ENCODE assay signal across 33 mouse cellular contexts in the genomic region with DNA sequence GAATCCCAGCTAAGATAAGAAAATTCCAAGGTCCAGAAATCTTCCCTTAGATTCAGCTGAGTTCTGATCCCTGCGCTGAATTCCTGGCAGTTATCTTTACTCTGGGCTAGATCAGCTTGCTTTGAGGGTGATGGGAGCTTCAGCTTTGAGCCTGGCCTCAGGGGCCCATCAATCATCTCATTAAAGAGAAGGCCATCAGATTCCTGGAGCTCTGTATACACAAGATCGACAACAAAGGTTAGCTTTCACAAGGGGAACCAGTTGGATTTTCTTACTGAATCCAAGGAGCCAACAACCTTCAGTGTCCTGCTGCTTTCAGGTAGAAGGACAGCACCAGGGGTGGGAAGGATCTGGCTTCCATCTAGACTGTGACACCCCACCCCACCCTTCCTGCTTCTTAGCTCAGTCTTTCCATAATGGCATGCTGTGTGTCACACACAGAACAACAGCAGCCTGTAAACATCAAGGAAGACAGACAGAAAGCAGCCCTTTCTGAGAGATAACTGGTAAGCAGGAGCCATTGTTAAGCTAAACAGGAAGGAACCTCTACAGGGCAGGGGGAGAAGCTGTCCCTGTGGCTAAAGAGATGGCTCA. TPM values are rescaled to one million over a fixed set of nuclear protein-coding genes. Genes with fewer than 3 reads are reported as not detected.
A peak's percentile ranks its signal among the peaks of the same experiment; 100 is the strongest.
DNase-seq lines count a peak whose midpoint lies in the region; ATAC-seq and TF ChIP-seq lines count a peak whose summit lies in the region.
"Had no signal": no experiment of that assay in that cellular context is flagged by ENCODE, and none has a peak within 500 bp of the region (broad histone marks: within the 10 kb centered on the region; RNA-seq: fewer than 3 reads in every experiment).

No protein-coding gene starts in this region.

- no peak overlapping the region for H3K4me2 ChIP-seq in heart, embryonic 15.5 days
- no peak overlapping the region for H3K4me2 ChIP-seq in midbrain, postnatal 0 days (ENCODE audit: low read depth, low read length, poor library complexity, severe bottlenecking)
- H3K4me2 ChIP-seq: embryonic facial prominence, embryonic 12.5 days; forebrain, embryonic 15.5 days; heart, embryonic 11.5 days; hindbrain, embryonic 15.5 days; limb, embryonic 13.5 days; liver, embryonic 11.5 days; midbrain, embryonic 15.5 days; neural tube, embryonic 12.5 days had no signal

- peak overlapping the region; percentile 5; the same call in 1 of the 2 replicates for H3K27ac ChIP-seq in heart, embryonic 15.5 days
- 0 out of 2 replicates have a peak overlapping the region, but pooled peaks have one; percentile 17 for H3K27ac ChIP-seq in midbrain, embryonic 10.5 days (replicated peaks)
- no peak overlapping the region for H3K27ac ChIP-seq in midbrain, postnatal 0 days (ENCODE audit: low read depth, low read length)
- H3K27ac ChIP-seq: embryonic facial prominence, embryonic 12.5 days; forebrain, embryonic 15.5 days; hindbrain, embryonic 10.5 days; hindbrain, embryonic 15.5 days; layer of hippocampus, adult 2 months; limb, embryonic 13.5 days; midbrain, embryonic 15.5 days; neural tube, embryonic 12.5 days had no signal

- ATAC-seq in heart, embryonic 15.5 days (replicated peaks; ENCODE audit: insufficient number of reproducible peaks, insufficient read depth, low FRiP score, low read depth) = no peak; the same call in 1 of the 2 replicates
- ATAC-seq in midbrain, postnatal 0 days (ENCODE audit: low FRiP score) = no peak
- ATAC-seq: activated CD4-positive, CD25-positive, alpha-beta regulatory T cell, adult 4 months; forebrain, embryonic 15.5 days; inflammation-experienced regulatory T-cells, adult 6 months; midbrain, embryonic 15.5 days; Patski had no signal

- no peak for TF ChIP-seq CTCF in midbrain, postnatal 0 days (IDR thresholded peaks at IDR 0.05)

- no peaks in the 10 kb centered on the region for H3K27me3 ChIP-seq in heart, embryonic 15.5 days
- 0 out of 2 replicates have a peak, but pooled peaks cover 3% of the 10 kb centered on the region for H3K27me3 ChIP-seq in midbrain, embryonic 10.5 days (ENCODE audit: low read depth, poor library complexity, severe bottlenecking)
- no peaks in the 10 kb centered on the region for H3K27me3 ChIP-seq in midbrain, postnatal 0 days (ENCODE audit: insufficient read depth, low read length)
- H3K27me3 ChIP-seq: embryonic facial prominence, embryonic 12.5 days; limb, embryonic 13.5 days; midbrain, embryonic 15.5 days; neural tube, embryonic 12.5 days had no signal

- no peak for DNase-seq in heart, postnatal 4 days
- no peak for DNase-seq in midbrain, embryonic 10.5 days (ENCODE audit: low spot score)
- no peak for DNase-seq in midbrain, postnatal 0 days (ENCODE audit: low spot score)
- peak; percentile 92 for DNase-seq in R1 (ENCODE audit: low read depth, low spot score)
- DNase-seq in yolk sac, embryonic 10.5 days (ENCODE audit: low spot score) = peak; percentile 36
- no peak for DNase-seq in gastrocnemius, postnatal 10 days
- DNase-seq: adrenal gland, adult 2 months; adrenal gland, postnatal 36 days; B cell, adult 2 months; cerebellum, adult 2 months; cerebellum, postnatal 25 days; kidney, adult 2 months; kidney, postnatal 36 days; lung, postnatal 4 days; right cerebral cortex, postnatal 4 days; thymus, adult 2 months; thymus, postnatal 36 days had no signal

- H3K9me3 ChIP-seq in heart, embryonic 15.5 days (replicated peaks) = no peaks in the 10 kb centered on the region
- H3K9me3 ChIP-seq in midbrain, embryonic 10.5 days (replicated peaks) = no peaks in the 10 kb centered on the region
- H3K9me3 ChIP-seq in midbrain, postnatal 0 days (ENCODE audit: low read length) = no peaks in the 10 kb centered on the region
- H3K9me3 ChIP-seq: embryonic facial prominence, embryonic 12.5 days; forebrain, embryonic 15.5 days; hindbrain, embryonic 10.5 days; hindbrain, embryonic 15.5 days; limb, embryonic 13.5 days; megakaryocyte, embryonic 14.5 days; midbrain, embryonic 15.5 days; neural tube, embryonic 12.5 days had no signal

- no peaks in the 10 kb centered on the region for H3K36me3 ChIP-seq in heart, embryonic 15.5 days
- H3K36me3 ChIP-seq in midbrain, embryonic 10.5 days = no peaks in the 10 kb centered on the region
- H3K36me3 ChIP-seq in midbrain, postnatal 0 days (ENCODE audit: insufficient read depth, low read length) = no peaks in the 10 kb centered on the region
- H3K36me3 ChIP-seq: embryonic facial prominence, embryonic 12.5 days; forebrain, embryonic 15.5 days; hindbrain, embryonic 10.5 days; hindbrain, embryonic 15.5 days; limb, embryonic 13.5 days; midbrain, embryonic 15.5 days; neural tube, embryonic 12.5 days had no signal

- 0 out of 2 replicates have a peak, but pooled peaks cover 1% of the 10 kb centered on the region for H3K4me1 ChIP-seq in heart, embryonic 15.5 days (replicated peaks)
- H3K4me1 ChIP-seq in midbrain, embryonic 10.5 days = 0 out of 2 replicates have a peak, but pooled peaks cover under 1% of the 10 kb centered on the region
- no peaks in the 10 kb centered on the region for H3K4me1 ChIP-seq in midbrain, postnatal 0 days (ENCODE audit: insufficient read depth, low read length)
- H3K4me1 ChIP-seq: embryonic facial prominence, embryonic 12.5 days; forebrain, embryonic 15.5 days; hindbrain, embryonic 15.5 days; limb, embryonic 13.5 days; midbrain, embryonic 15.5 days; neural tube, embryonic 12.5 days had no signal

- 6% methylated on average over 2 of the region's 2 CpGs for WGBS in heart, embryonic 15.5 days
- WGBS in midbrain, embryonic 10.5 days = 36% methylated on average over 2 of the region's 2 CpGs
- 35% methylated on average over 2 of the region's 2 CpGs for whole genome bisulfite sequencing in midbrain, postnatal 0 days

- no peak overlapping the region for H3K9ac ChIP-seq in heart, embryonic 15.5 days
- H3K9ac ChIP-seq in midbrain, postnatal 0 days (replicated peaks; ENCODE audit: low read length, poor library complexity, severe bottlenecking) = no peak overlapping the region
- H3K9ac ChIP-seq: embryonic facial prominence, embryonic 12.5 days; forebrain, embryonic 15.5 days; hindbrain, embryonic 15.5 days; limb, embryonic 13.5 days; midbrain, embryonic 15.5 days; neural tube, embryonic 12.5 days had no signal

- no peak overlapping the region for H3K4me3 ChIP-seq in heart, embryonic 15.5 days
- no peak overlapping the region for H3K4me3 ChIP-seq in midbrain, embryonic 10.5 days
- no peak overlapping the region for H3K4me3 ChIP-seq in midbrain, postnatal 0 days (ENCODE audit: low read depth, low read length)
- H3K4me3 ChIP-seq: embryonic facial prominence, embryonic 12.5 days; forebrain, embryonic 15.5 days; hindbrain, embryonic 10.5 days; hindbrain, embryonic 15.5 days; layer of hippocampus, adult 2 months; limb, embryonic 13.5 days; megakaryocyte, embryonic 14.5 days; midbrain, embryonic 15.5 days; myocyte; neural tube, embryonic 12.5 days had no signal

RNA-seq across cellular contexts. Expression of a gene that starts 6.7 kb away (rescaled TPM):
- polyA plus RNA-seq in heart, embryonic 15.5 days (2015; fragmentation: Nextera tagmentation; extraction: Ambion mirVana) = 26.0 and 28.8 TPM in 2 replicates
- 10 to 100 TPM; 47.4 to 49.2 TPM for total RNA-seq in heart, postnatal 4 days (2021)
- 33.1 and 37.0 TPM in 2 replicates for polyA plus RNA-seq in midbrain, embryonic 10.5 days (2016; fragmentation: Nextera tagmentation; extraction: Ambion mirVana)
- total RNA-seq in midbrain, postnatal 0 days (2014; rRNA removed) = 6.1 and 8.9 TPM in 2 replicates
- 10.8 and 11.5 TPM in 2 replicates for polyA plus RNA-seq in midbrain, postnatal 0 days (2015; fragmentation: Nextera tagmentation; extraction: Ambion mirVana)
- 10 to 100 TPM; 84.9 to 90.4 TPM for total RNA-seq in gastrocnemius, postnatal 10 days (2021)
- polyA plus RNA-seq: activated CD4-positive, CD25-positive, alpha-beta regulatory T cell, adult 4 months had no signal

Comparison
In these comparisons a context has a peak if more than half of its experiments do, and no peak if none do; other contexts are left out.
1. DNase-seq: peak in R1 (single experiment) and yolk sac, embryonic 10.5 days (single experiment); none in heart, postnatal 4 days (single experiment), midbrain, embryonic 10.5 days (single experiment), midbrain, postnatal 0 days (single experiment) and gastrocnemius, postnatal 10 days (single experiment).